Mouse (Mus musculus) megakaryocyte, embryonic 14.5 days (primary cell): ENCODE measurements around the gene Lhx2.

Experiments used
- FLI1 ChIP-seq: IDR thresholded peaks from 2 replicates; pipeline ENCODE4 v1.6.1; 2012; ENCODE audit warnings: low read length, inconsistent platforms, mixed read lengths
- GATA1 ChIP-seq: IDR thresholded peaks from 3 replicates; pipeline ENCODE4 v1.6.1; 2012; ENCODE audit warnings: mixed read lengths, low read length, inconsistent platforms, borderline replicate concordance

- TF ChIP-seq FLI1, result no peak
- no peak for TF ChIP-seq GATA1
Measured at GRCm38 (mm10) chr2:38377254-38377653, 38.2 kb downstream of the Lhx2 start.
